Mouse (Mus musculus): ENCODE measurements around the gene Prn. TPM values are rescaled to one million over a fixed set of nuclear protein-coding genes. Genes with fewer than 3 reads are reported as not detected.

Gene Prn
- total and polyA plus RNA-seq, 3 experiments = not detected

DNA sequence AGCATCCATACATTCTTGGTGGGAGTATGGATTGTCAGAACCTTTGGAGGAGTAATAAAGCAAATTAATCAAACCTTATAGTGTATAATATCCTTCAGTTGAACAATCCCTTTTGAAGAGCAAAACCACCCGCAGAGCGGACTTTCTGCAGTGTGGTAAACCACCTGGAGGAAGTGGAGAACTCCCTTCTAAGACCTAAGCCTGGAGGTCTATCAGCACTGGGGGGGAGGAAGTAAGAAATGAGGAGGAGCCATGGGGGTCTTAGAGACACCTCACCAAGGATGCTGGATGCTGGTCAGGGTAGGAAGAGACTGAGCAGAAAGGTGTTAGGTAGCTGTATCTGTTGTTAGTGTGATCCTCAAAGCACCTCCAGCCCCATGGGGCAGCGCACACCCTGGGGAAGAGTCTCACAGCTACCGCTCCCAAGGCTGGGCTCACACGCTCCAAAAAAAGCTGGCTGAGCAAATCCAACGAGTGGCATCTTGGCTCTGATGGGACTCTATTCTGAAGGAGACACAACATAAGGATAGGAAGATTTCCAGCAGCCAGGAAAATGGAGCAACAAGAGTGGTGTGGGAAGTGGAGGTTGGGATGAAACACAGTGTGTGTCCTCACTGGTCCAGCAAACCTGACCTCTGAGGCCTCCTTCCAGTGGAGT lies 23.1 kb upstream of the Prn start:
- no peak for DNase-seq (ENCODE audit: low read depth, low spot score)
- Histone ChIP-seq H3K4me3 (ENCODE audit: control insufficient read depth in 1 of 2, insufficient read depth in 1 of 2, low read depth in 2 of 2, low read length in 2 of 2) (no peak overlapping the region), H3K36me3 (ENCODE audit: control insufficient read depth in 1 of 2, insufficient read depth in 2 of 2, low read length in 2 of 2) (peaks cover 0 to 3% of the 10 kb centered on the region in 2 experiments; a peak in 1 of 4 replicates), H3K9me3 (replicated peaks; ENCODE audit: insufficient read depth, low read length) (no peaks in the 10 kb centered on the region), H3K9ac (ENCODE audit: control insufficient read depth, low read depth, low read length, poor library complexity, severe bottlenecking) (no peak overlapping the region), H3K27ac (ENCODE audit: control insufficient read depth, low read depth, low read length) (no peak overlapping the region), H3K79me2 (ENCODE audit: control insufficient read depth, insufficient read depth, low read length, poor library complexity) (no peaks in the 10 kb centered on the region), H3K27me3 (ENCODE audit: control insufficient read depth in 1 of 2, insufficient read depth in 2 of 2, low read length in 2 of 2) (peaks cover 4 to 6% of the 10 kb centered on the region in 2 experiments; a peak in 3 of 4 replicates), H3K4me1 (ENCODE audit: control insufficient read depth in 1 of 2, insufficient read depth in 2 of 2, low read length in 2 of 2) (peaks cover 0 to 4% of the 10 kb centered on the region in 2 experiments; a peak in 1 of 4 replicates)
- no peak for TF ChIP-seq NELFE (IDR thresholded peaks at IDR 0.05; ENCODE audit: low read depth, low read length)
- TF ChIP-seq POLR2AphosphoS2 (IDR thresholded peaks at IDR 0.05; ENCODE audit: low read length) = no peak
- no peak for TF ChIP-seq RAD21 (IDR thresholded peaks at IDR 0.05; ENCODE audit: low read depth, low read length)
- no peak for TF ChIP-seq HCFC1 (IDR thresholded peaks at IDR 0.05; ENCODE audit: low read depth, low read length)
- TF ChIP-seq MXI1 (IDR thresholded peaks at IDR 0.05; ENCODE audit: low read depth, low read length) = no peak
- no peak for TF ChIP-seq MEF2A (IDR thresholded peaks at IDR 0.05; ENCODE audit: extremely low read depth, insufficient replicate concordance, low read depth, low read length, poor library complexity, severe bottlenecking)
- TF ChIP-seq USF2 (IDR thresholded peaks at IDR 0.05; ENCODE audit: borderline replicate concordance in 1 of 2, insufficient read depth in 1 of 2, low read depth in 1 of 2, low read length in 2 of 2) = no peak
- TF ChIP-seq RCOR1 (IDR thresholded peaks at IDR 0.05; ENCODE audit: low read depth, low read length) = no peak
- no peak for TF ChIP-seq E2F4 (IDR thresholded peaks at IDR 0.05; ENCODE audit: borderline replicate concordance, low read depth, low read length)
- TF ChIP-seq TBP (IDR thresholded peaks at IDR 0.05; ENCODE audit: low read depth, low read length) = no peak
- no peak for TF ChIP-seq ZNF384 (IDR thresholded peaks at IDR 0.05; ENCODE audit: low read depth, low read length)
- no peak for TF ChIP-seq TCF12 (IDR thresholded peaks at IDR 0.05; ENCODE audit: low read depth, low read length)
- TF ChIP-seq MYC (IDR thresholded peaks at IDR 0.05; ENCODE audit: low read depth, low read length) = no peak
- TF ChIP-seq CTCF (IDR thresholded peaks at IDR 0.05 in 2 of 3, conservative IDR thresholded peaks at IDR 0.05 in 1 of 3; ENCODE audit: control insufficient read depth in 1 of 3, insufficient read depth in 1 of 3, low read depth in 2 of 3, low read length in 3 of 3, poor library complexity in 1 of 3, severe bottlenecking in 1 of 3) = no peak
- TF ChIP-seq POLR2A (IDR thresholded peaks at IDR 0.05; ENCODE audit: control insufficient read depth in 1 of 2, insufficient read depth in 1 of 2, low read depth in 1 of 2, low read length in 2 of 2, poor library complexity in 1 of 2) = no peak
- no peak for TF ChIP-seq JUND (IDR thresholded peaks at IDR 0.05; ENCODE audit: low read depth, low read length)
- no peak for TF ChIP-seq ZC3H11A (IDR thresholded peaks at IDR 0.05; ENCODE audit: low read depth, low read length)
- TF ChIP-seq UBTF (IDR thresholded peaks at IDR 0.05; ENCODE audit: borderline replicate concordance, insufficient read depth, low read depth, low read length) = no peak
- TF ChIP-seq SMC3 (IDR thresholded peaks at IDR 0.05; ENCODE audit: low read depth, low read length) = no peak

DNA sequence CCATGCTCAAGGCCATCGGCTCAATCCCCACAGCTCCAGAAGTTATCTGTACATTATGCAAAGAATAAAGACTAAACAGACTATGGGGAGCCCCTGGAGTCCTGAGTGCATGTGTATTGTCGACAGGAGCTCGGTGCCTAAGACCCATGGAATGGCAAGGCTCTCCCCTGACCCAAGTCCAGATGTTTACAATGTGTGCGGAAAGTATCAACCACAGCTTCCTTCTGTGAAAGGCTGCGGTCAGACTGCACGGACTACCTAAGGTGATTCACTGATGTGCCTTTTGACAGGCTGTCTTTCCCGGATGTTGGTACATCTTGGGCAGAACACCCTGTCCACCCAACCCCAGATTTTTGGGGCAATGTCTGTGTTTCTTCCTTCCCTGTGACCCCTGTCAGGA lies 21.5 kb upstream of the Prn start:
- peaks cover 0 to 4% of the 10 kb centered on the region in 2 experiments; a peak in 1 of 4 replicates for H3K4me1 ChIP-seq (ENCODE audit: control insufficient read depth in 1 of 2, insufficient read depth in 2 of 2, low read length in 2 of 2)
- no peak for DNase-seq (ENCODE audit: low read depth, low spot score)
- no peak overlapping the region for H3K9ac ChIP-seq (ENCODE audit: control insufficient read depth, low read depth, low read length, poor library complexity, severe bottlenecking)

More for the DNA sequence above, 21.5 kb upstream of the Prn start:
- no peak overlapping the region for H3K27ac ChIP-seq (ENCODE audit: control insufficient read depth, low read depth, low read length)
- H3K9me3 ChIP-seq (replicated peaks; ENCODE audit: insufficient read depth, low read length) = no peaks in the 10 kb centered on the region
- H3K79me2 ChIP-seq (ENCODE audit: control insufficient read depth, insufficient read depth, low read length, poor library complexity) = no peaks in the 10 kb centered on the region
- TF ChIP-seq RCOR1 (IDR thresholded peaks at IDR 0.05; ENCODE audit: low read depth, low read length) = no peak
- TF ChIP-seq GABPA (IDR thresholded peaks at IDR 0.05; ENCODE audit: low read depth, low read length) = no peak
- no peak for TF ChIP-seq ZKSCAN1 (IDR thresholded peaks at IDR 0.05; ENCODE audit: low read depth, low read length)
- TF ChIP-seq SMC3 (IDR thresholded peaks at IDR 0.05; ENCODE audit: low read depth, low read length) = no peak
- TF ChIP-seq ZMIZ1 (IDR thresholded peaks at IDR 0.05; ENCODE audit: low read depth, low read length) = no peak
- TF ChIP-seq NRF1 (IDR thresholded peaks at IDR 0.05; ENCODE audit: insufficient read depth, low read depth, low read length, poor library complexity, severe bottlenecking) = no peak
- no peak for TF ChIP-seq HCFC1 (IDR thresholded peaks at IDR 0.05; ENCODE audit: low read depth, low read length)
- no peak for TF ChIP-seq MXI1 (IDR thresholded peaks at IDR 0.05; ENCODE audit: low read depth, low read length)
- no peak for TF ChIP-seq POLR2AphosphoS5 (IDR thresholded peaks at IDR 0.05; ENCODE audit: borderline replicate concordance, low read depth, low read length)
- TF ChIP-seq MAZ (IDR thresholded peaks at IDR 0.05; ENCODE audit: low read depth, low read length) = no peak
- no peak for TF ChIP-seq EP300 (IDR thresholded peaks at IDR 0.05; ENCODE audit: low read depth in 1 of 2, low read length in 2 of 2)
- no peak for TF ChIP-seq TAL1 (IDR thresholded peaks at IDR 0.05; ENCODE audit: low read length)
- TF ChIP-seq SIN3A (IDR thresholded peaks at IDR 0.05; ENCODE audit: low read length) = no peak
- no peak for TF ChIP-seq CHD2 (IDR thresholded peaks at IDR 0.05; ENCODE audit: low read length)
- no peak for TF ChIP-seq TCF12 (IDR thresholded peaks at IDR 0.05; ENCODE audit: low read depth, low read length)
- TF ChIP-seq ZC3H11A (IDR thresholded peaks at IDR 0.05; ENCODE audit: low read depth, low read length) = no peak
- H3K36me3 ChIP-seq (ENCODE audit: control insufficient read depth in 1 of 2, insufficient read depth in 2 of 2, low read length in 2 of 2) = peaks cover 0 to 3% of the 10 kb centered on the region in 2 experiments; a peak in 1 of 4 replicates
- no peak overlapping the region for H3K4me3 ChIP-seq (ENCODE audit: control insufficient read depth in 1 of 2, insufficient read depth in 1 of 2, low read depth in 2 of 2, low read length in 2 of 2)
- H3K27me3 ChIP-seq (ENCODE audit: control insufficient read depth in 1 of 2, insufficient read depth in 2 of 2, low read length in 2 of 2) = peaks cover 2 to 4% of the 10 kb centered on the region in 2 experiments; a peak in 3 of 4 replicates
